Mouse (Mus musculus): ENCODE data around the gene Swap70.

Swap70 gene

DNA sequence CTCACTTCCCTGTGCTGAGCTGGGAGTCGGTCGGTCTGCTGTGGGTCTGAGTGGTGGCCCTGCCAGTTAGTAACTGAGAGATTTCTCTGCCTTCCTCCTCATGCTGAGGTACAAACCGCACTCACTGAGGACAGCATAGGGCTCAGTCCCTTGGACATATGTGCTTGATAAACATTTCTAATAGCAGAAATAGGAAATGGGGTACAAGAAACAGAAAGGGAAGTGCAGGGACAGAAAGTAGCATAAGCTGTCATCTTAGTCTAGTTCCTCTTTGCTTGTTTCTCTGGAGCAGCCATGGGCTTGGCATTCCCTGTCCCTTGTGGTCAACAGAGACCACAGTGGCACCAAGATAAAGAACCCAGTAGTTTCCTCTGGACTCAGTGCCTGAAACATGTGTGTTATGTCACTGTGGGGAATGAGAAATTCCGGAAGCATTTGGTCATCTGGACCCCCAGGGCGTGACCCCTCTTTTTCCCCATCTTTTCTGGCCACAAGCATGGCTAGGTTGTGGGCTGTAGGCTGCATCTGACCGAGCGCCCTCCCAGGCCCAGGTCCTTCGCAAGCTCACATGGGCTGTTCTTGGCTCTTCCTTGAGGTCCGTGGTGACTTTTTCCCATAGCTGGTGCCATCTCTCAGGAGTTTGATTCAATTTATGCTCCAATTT, 92.0 kb downstream of the Swap70 start:
- no peak for DNase-seq

DNA sequence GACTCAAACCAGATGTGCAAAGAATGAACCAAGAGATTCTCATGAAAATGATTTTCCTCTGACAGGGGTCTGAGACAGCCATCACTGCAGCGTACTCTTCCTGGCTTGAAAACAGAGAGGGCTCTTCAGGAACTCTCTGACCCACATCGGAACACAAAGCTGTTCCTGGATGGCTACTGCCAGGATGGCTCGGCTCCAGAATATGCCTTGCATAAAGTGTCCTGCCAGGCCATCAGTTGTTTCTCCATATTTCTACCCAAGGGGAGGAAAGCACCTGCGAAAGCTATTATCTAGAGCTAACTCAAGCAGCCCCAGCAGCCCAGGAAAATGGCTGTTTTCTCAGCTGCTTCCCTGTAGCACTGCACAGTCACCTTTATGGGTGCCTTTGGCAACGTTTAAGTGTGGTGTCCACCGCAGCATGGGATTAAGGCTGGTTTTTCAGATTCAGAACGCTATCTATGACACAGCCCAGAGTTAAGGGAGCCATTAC, 92.9 kb downstream of the Swap70 start:
- no peak for DNase-seq

DNA sequence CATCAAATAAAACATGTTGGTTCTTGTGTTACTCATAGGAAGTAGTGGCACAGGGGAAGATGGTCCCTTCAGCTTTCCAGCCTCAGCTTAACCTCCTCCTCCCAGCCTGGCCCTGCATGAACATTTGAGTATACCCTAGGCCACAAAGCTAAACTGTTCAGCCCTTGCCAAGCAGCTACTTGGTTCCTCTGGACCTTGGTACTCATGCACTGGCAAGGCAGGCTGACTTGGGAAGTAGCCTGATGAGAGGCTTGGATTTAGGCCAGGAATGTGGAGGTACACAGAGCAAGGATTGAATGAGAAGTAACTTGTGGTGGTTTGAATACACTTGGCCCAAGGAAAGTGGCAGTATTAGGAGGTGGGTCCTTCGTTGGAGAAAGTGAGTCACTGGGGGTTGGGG, 93.8 kb downstream of the Swap70 start:
- DNase-seq, result no peak

DNA sequence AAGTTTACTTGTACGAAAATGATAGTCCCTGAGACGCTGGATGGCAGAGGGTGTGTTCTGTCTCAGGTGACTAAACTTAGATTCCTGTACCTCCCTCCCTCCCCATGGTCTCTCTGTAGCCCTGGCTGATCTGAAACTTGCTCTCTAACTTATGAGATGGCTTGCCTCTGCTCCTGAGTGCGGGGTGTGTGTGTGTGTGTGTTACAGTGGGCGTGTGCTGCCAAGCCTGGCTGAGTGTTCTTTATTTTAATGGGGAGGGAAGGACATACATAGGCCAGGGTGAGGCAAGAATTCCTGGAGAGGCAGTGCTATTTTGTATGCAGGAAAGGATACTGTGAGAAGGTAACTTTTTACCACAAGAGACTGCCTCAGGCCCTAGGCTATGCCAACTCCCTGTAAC, 95.9 kb downstream of the Swap70 start:
- DNase-seq, result no peak

DNA sequence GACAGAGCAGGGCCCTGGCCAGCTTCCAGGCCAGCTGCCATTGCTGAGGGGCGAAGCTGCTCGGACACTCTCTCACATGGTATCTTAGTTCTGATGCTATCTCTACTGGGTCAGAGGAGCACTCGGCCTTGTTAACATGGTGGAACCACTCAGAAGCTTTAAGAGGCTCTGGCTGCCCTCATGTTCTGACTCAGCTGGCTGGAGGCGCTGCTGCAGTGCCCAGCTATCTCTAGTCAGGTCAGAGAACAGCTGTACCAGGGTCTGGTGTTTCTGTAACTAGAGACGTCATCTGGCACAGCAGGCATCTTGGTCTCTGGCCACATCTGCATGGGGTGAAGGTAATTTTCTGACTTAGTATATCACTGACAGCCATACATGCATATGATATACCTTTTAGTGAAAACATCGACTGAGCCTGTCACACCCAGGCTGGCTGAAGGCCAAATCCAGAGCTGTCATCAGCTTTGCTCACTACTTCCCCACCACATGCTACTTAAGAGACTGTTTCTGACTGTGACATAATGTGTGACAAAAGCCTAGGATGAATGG, 97.5 kb downstream of the Swap70 start:
- no peak for DNase-seq

DNA sequence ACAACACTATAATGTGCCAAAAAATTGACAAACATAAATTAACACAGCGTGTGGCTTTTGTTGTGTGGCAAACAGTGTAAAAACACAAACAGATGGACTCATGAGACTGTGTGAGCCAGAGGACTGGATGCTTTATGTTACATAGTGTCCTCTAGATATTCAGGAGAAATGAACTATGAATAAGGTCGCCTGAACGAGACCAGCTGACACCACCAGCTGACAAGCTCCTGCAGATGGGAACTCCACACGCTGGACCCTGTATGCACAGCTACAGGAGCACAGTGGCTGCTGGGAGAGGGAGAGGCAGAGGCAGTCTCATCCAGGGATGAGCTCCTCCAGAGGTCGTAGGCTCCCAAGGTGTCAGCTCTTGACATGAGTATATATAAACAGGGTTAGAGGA, 99.6 kb downstream of the Swap70 start:
- DNase-seq, result no peak

DNA sequence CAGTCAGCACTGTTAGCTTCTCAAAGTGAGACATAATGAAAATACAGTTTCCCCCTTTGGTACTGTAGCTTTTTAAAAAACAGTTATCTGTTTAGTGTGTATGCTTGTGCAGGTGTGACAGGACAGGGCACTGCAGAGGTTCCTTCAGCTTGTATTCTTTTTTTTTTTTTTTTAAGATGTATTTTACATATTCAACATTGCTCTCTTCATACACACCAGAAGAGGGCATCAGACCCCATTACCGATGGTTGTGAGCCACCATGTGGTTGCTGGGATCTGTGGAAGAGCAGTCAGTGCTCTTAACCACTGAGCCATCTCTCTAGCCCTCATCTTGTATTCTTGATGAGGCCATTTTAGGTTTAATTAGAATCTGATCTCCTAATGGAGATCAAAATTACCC, 103.3 kb downstream of the Swap70 start:
- DNase-seq, result no peak

DNA sequence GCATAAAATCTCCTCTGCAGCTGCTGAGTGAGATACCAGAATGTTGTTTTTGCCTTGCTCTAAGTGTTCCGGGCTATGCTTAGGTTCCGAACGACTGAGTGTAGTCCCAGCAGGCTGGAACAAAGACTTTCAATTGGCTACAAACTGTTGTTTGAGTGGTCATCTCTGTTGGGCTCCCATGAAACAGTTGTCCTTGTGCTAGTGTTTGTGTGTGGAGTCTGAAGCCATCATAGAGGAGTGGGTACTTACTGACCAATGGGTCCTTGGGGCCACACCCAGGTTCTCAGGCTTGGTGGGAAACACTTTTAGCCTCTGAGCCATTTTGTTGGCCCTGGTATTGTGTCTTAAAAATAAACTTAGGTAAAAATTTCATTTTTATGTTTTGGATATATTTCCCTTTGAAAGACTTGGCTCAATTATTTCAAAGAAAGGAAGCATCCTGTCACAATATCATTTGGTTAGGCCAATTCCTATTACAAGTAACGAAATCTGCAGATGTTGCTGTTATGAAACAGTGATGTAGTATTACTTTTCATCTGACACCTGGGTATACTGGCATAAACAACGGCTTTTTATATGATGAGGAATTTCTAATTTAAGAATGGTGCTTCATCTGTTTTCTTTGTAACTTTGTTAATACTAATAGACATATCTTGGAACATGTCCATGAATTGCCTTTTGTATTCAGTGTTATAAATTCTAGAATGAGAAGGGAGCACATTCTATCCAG, 104.0 kb downstream of the Swap70 start:
- DNase-seq, result no peak
